Mouse (Mus musculus): Measurements from ENCODE around the gene Arhgef28. TPM values are rescaled to one million over a fixed set of nuclear protein-coding genes. Genes with fewer than 3 reads are reported as not detected.
"Not testable (repeated sequence)": the region's sequence is repeated elsewhere in the genome, so short reads cannot be mapped to it uniquely, and the experiment has no call there.

Arhgef28 gene
- total and polyA plus RNA-seq, 3 experiments: not detected

GRCm38 (mm10) chr13:98024680-98025079 lies 181.6 kb downstream of the Arhgef28 start:
- Histone ChIP-seq H3K27ac (ENCODE audit: control insufficient read depth, low read depth, low read length) (no peak overlapping the region), H3K9me3 (replicated peaks; ENCODE audit: insufficient read depth, low read length) (no peaks in the 10 kb centered on the region), H3K36me3 (ENCODE audit: control insufficient read depth in 1 of 2, insufficient read depth in 2 of 2, low read length in 2 of 2) (no peaks in the 10 kb centered on the region), H3K9ac (ENCODE audit: control insufficient read depth, low read depth, low read length, poor library complexity, severe bottlenecking) (no peak overlapping the region), H3K27me3 (ENCODE audit: control insufficient read depth in 1 of 2, insufficient read depth in 2 of 2, low read length in 2 of 2) (no peaks in the 10 kb centered on the region), H3K4me3 (ENCODE audit: control insufficient read depth in 1 of 2, insufficient read depth in 1 of 2, low read depth in 2 of 2, low read length in 2 of 2) (no peak overlapping the region), H3K79me2 (ENCODE audit: control insufficient read depth, insufficient read depth, low read length, poor library complexity) (no peaks in the 10 kb centered on the region), H3K4me1 (ENCODE audit: control insufficient read depth in 1 of 2, insufficient read depth in 2 of 2, low read length in 2 of 2) (no peaks in the 10 kb centered on the region)
- no peak for TF ChIP-seq MXI1 (IDR thresholded peaks at IDR 0.05; ENCODE audit: low read depth, low read length)
- TF ChIP-seq EP300 (IDR thresholded peaks at IDR 0.05; ENCODE audit: low read depth in 1 of 2, low read length in 2 of 2): no peak
- no peak for DNase-seq (ENCODE audit: low read depth, low spot score)

- no peaks in the 10 kb centered on the region for H3K9me3 ChIP-seq (replicated peaks; ENCODE audit: insufficient read depth, low read length)
- H3K36me3 ChIP-seq (ENCODE audit: control insufficient read depth in 1 of 2, insufficient read depth in 2 of 2, low read length in 2 of 2): no peaks in the 10 kb centered on the region
- H3K9ac ChIP-seq (ENCODE audit: control insufficient read depth, low read depth, low read length, poor library complexity, severe bottlenecking): no peak overlapping the region
- H3K4me3 ChIP-seq (ENCODE audit: control insufficient read depth in 1 of 2, insufficient read depth in 1 of 2, low read depth in 2 of 2, low read length in 2 of 2): no peak overlapping the region
- DNase-seq (ENCODE audit: low read depth, low spot score): no peak
- H3K79me2 ChIP-seq (ENCODE audit: control insufficient read depth, insufficient read depth, low read length, poor library complexity): no peaks in the 10 kb centered on the region
- H3K27ac ChIP-seq (ENCODE audit: control insufficient read depth, low read depth, low read length): no peak overlapping the region
- H3K4me1 ChIP-seq (ENCODE audit: control insufficient read depth in 1 of 2, insufficient read depth in 2 of 2, low read length in 2 of 2): no peaks in the 10 kb centered on the region
- no peaks in the 10 kb centered on the region; a peak in 1 of 4 replicates for H3K27me3 ChIP-seq (ENCODE audit: control insufficient read depth in 1 of 2, insufficient read depth in 2 of 2, low read length in 2 of 2)
- no peak for TF ChIP-seq SIN3A (IDR thresholded peaks at IDR 0.05; ENCODE audit: low read length)
- no peak for TF ChIP-seq KAT2A (conservative IDR thresholded peaks at IDR 0.05; ENCODE audit: low read depth, low read length)
- no peak for TF ChIP-seq RAD21 (IDR thresholded peaks at IDR 0.05; ENCODE audit: low read depth, low read length)
- no peak for TF ChIP-seq JUND (IDR thresholded peaks at IDR 0.05; ENCODE audit: low read depth, low read length)
- TF ChIP-seq MAX (IDR thresholded peaks at IDR 0.05; ENCODE audit: low read length): no peak
- TF ChIP-seq MAZ (IDR thresholded peaks at IDR 0.05; ENCODE audit: low read depth, low read length): no peak
- no peak for TF ChIP-seq USF1 (IDR thresholded peaks at IDR 0.05; ENCODE audit: low read depth, low read length)
- no peak for TF ChIP-seq ZC3H11A (IDR thresholded peaks at IDR 0.05; ENCODE audit: low read depth, low read length)
Observed at GRCm38 (mm10) chr13:98021906-98022305, 184.3 kb downstream of the Arhgef28 start.

- not testable (repeated sequence) for H3K27me3 ChIP-seq (ENCODE audit: control insufficient read depth in 1 of 2, insufficient read depth in 2 of 2, low read length in 2 of 2); DNase-seq (ENCODE audit: low read depth, low spot score); H3K79me2 ChIP-seq (ENCODE audit: control insufficient read depth, insufficient read depth, low read length, poor library complexity); H3K4me1 ChIP-seq (ENCODE audit: control insufficient read depth in 1 of 2, insufficient read depth in 2 of 2, low read length in 2 of 2); H3K4me3 ChIP-seq (ENCODE audit: control insufficient read depth in 1 of 2, insufficient read depth in 1 of 2, low read depth in 2 of 2, low read length in 2 of 2); H3K9me3 ChIP-seq (replicated peaks; ENCODE audit: insufficient read depth, low read length); H3K36me3 ChIP-seq (ENCODE audit: control insufficient read depth in 1 of 2, insufficient read depth in 2 of 2, low read length in 2 of 2); H3K9ac ChIP-seq (ENCODE audit: control insufficient read depth, low read depth, low read length, poor library complexity, severe bottlenecking); H3K27ac ChIP-seq (ENCODE audit: control insufficient read depth, low read depth, low read length)
Observed at GRCm38 (mm10) chr13:98018837-98019236, 187.4 kb downstream of the Arhgef28 start.
